Mouse (Mus musculus) bone marrow, adult 2 months (tissue): ENCODE measurements around the gene Sik3. TPM values are rescaled to one million over a fixed set of nuclear protein-coding genes. Genes with fewer than 3 reads are reported as not detected.

Experiments
- H3K27ac ChIP-seq: fragments of 200-500 bp; 2 replicates; pipeline ENCODE4 v1.5.1; 2012; ENCODE audit warnings: low read depth, mild to moderate bottlenecking, control low read depth, inconsistent platforms, low read length; ENCODE audit not compliant: control insufficient read depth, poor library complexity, insufficient read depth
- H3K4me1 ChIP-seq: fragments of 200-500 bp; 2 replicates; pipeline ENCODE4 v1.6.1; 2011; ENCODE audit warnings: low read length; ENCODE audit not compliant: control insufficient read depth, insufficient read depth
- H3K4me3 ChIP-seq: fragments of 200-500 bp; replicated peaks from 2 replicates; pipeline ENCODE3; 2011; ENCODE audit warnings: mild to moderate bottlenecking, low read depth, low read length, control low read depth; ENCODE audit not compliant: control insufficient read depth
- CTCF ChIP-seq: fragments of 200-500 bp; IDR thresholded peaks from 2 replicates; pipeline ENCODE4 v1.5.1; 2011; ENCODE audit warnings: low read length, control low read depth; ENCODE audit not compliant: control insufficient read depth, insufficient read depth
- POLR2A ChIP-seq: fragments of 200-500 bp; IDR thresholded peaks from 2 replicates; pipeline ENCODE4 v1.6.1; 2011; ENCODE audit warnings: low read depth, mild to moderate bottlenecking, control low read depth, low read length, borderline replicate concordance; ENCODE audit not compliant: control insufficient read depth
- WGBS: fragments of 180-500 bp; shearing (Covaris S2); methylation state at CpG from one replicate; pipeline ENCODE4 v1.1.7; 2018; 5-methylcytosine and 5-hydroxymethylcytosine counted together
- polyA plus RNA-seq: library from polyadenylated mRNA; stranded (reverse); fragments of >200 nt; gene quantifications from 2 replicates; pipeline ENCODE4 v1.2.4, GENCODE M21; 2011; ENCODE audit warnings: low replicate concordance; ENCODE audit not compliant: missing spikeins, insufficient read depth, insufficient read length

The Sik3 gene
- polyA plus RNA-seq, 1 experiment: 19.0 TPM

DNA sequence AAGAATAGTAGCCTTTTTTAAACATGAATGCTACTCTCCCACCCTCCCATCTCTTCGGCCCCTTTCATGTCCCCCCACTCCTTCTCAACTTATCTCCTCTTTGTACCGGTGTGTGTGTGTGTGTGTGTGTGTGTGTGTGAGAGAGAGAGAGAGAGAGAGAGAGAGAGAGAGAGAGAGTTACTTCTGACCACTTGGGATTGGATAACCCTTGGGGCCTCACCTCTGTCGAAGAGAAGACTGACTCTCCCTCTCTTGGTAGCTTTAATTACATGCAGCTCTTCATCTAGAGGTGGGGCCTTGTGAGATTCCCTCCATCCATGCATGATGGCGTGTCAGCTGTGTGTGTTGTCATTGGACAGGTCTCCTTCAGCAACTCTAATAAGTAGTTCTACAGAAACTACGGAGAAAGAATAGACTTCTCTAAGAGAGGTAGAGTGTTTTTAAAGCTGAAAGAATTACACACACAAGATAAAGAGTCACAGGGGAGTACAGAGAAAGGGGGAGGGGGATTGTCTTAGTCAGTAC, 162.2 kb downstream of the Sik3 start:
- TF ChIP-seq CTCF: no peak
- TF ChIP-seq POLR2A: no peak
- WGBS: 63% methylated on average over 5 of the region's 5 CpGs
- Histone ChIP-seq H3K4me3 (no peak overlapping the region), H3K27ac (no peak overlapping the region), H3K4me1 (peaks cover 9% of the 10 kb centered on the region)

DNA sequence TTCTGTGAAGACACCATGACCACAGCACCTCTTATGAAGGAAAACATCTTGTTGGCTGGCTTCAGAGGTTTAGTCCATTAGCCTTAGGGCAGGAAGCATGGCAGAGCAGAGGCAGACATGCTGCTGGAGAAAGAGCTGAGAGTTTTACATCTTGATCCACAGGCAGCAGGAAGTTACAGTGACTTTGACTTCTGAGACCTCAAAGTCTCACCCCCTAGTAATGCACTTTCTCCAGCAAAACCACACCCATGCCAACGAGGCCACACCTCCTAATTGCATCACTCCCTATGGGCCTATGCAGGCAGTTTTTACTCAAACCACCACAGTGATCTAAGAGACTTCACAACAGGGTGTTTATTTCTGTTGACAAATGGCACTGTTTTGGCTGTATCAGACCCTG, 162.7 kb downstream of the Sik3 start:
- 0% methylated on average over 1 of the region's 1 CpGs for WGBS
- peak overlapping the region; percentile 23; the same call in 1 of the 2 replicates for H3K27ac ChIP-seq
- TF ChIP-seq CTCF: no peak
- TF ChIP-seq POLR2A: no peak
- H3K4me3 ChIP-seq: no peak overlapping the region
- peaks cover 9% of the 10 kb centered on the region for H3K4me1 ChIP-seq

DNA sequence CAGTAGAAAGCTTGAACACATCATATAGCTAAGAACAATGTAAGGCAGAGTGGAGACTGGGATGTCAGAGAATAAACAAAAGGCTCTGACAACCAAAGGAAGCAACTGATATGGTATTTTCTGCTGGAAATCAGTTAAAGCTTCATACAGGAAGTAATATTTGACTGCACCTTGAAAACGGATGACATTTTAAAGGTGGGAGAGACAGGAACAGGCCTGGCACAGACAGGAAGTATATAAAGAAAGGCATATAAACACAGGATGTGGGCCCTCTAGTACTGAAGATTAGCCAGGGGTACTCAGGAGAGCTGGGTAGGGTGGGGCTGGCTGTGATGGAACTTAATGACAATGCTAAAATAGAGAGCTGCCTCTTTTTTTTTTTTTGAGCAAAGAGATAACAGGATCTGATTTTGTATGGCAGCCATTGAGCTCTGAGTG, 163.3 kb downstream of the Sik3 start:
- TF ChIP-seq CTCF: no peak
- no peak for TF ChIP-seq POLR2A
- peak overlapping the region; percentile 44; the same call in 1 of the 2 replicates for H3K27ac ChIP-seq
- 4% methylated on average over 1 of the region's 1 CpGs for WGBS
- peaks cover 9% of the 10 kb centered on the region for H3K4me1 ChIP-seq
- H3K4me3 ChIP-seq: no peak overlapping the region

DNA sequence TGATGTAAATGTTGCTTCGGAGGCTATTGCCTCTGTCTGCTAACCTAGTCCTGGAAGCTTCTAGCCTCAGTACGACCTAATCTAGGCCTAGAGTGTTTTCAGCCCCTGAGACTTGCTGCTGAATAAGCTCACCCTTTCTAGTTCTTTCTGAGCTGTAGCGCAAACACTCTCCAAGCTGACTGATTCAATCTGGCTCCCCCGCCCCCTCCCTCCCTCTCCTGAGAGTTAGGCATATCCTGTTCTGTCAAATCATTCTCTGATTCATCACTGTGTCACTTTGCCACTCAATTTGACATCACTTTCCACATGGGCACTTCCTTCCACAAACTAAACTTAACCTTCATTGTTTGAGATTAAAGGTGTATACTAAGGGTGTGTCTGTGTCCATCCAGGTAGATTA, 164.0 kb downstream of the Sik3 start:
- Histone ChIP-seq H3K27ac (no peak overlapping the region), H3K4me1 (peaks cover 9% of the 10 kb centered on the region), H3K4me3 (no peak overlapping the region)
- 76% methylated on average over 4 of the region's 4 CpGs for WGBS
- no peak for TF ChIP-seq CTCF
- no peak for TF ChIP-seq POLR2A

DNA sequence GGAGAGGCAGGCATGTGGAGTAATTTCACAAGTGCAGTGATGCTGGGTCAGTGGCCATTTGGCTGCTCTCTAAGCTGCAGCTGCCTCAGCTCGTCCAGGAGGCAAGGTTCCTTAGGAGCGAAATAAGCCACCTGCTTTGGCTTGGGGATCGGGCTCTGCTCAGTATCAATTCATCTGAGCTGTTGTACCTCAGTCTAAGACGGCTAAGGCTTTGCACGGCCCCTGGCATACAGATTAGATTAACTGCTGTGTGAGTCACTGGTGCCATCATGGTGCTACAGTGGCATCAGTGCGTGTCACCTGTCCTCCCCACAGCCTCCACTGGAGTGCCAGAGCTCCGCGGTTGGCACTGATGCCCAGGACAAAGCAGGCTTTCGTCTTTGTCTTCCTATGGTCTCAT, 166.0 kb downstream of the Sik3 start:
- Histone ChIP-seq H3K27ac (no peak overlapping the region), H3K4me3 (no peak overlapping the region), H3K4me1 (peaks cover 6% of the 10 kb centered on the region)
- TF ChIP-seq POLR2A (no peak), CTCF (no peak)
- WGBS: 83% methylated on average over 9 of the region's 9 CpGs

DNA sequence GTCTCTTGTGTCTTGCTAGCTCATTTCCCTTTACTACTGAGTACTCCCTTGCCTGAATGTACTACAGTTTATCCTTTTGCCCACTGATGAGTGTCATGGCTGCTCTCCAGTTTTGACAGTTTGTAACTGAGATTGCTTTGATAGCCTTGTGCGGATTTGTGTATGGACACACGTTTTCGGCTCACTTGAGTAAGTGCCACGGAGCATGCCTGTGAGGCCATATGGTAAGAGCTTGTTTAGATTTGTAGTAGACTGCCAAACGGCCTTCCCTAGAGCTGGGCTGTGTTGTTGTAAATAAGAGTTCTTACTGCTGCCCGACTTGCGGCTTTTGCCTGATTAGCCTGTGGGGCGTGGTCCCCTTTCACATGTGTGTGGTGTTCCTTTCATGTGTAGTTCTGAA, 168.7 kb downstream of the Sik3 start:
- H3K4me1 ChIP-seq: peaks cover 2% of the 10 kb centered on the region
- TF ChIP-seq CTCF (no peak), POLR2A (no peak)
- no peak overlapping the region for H3K4me3 ChIP-seq
- no peak overlapping the region for H3K27ac ChIP-seq
- WGBS: 84% methylated on average over 8 of the region's 8 CpGs

DNA sequence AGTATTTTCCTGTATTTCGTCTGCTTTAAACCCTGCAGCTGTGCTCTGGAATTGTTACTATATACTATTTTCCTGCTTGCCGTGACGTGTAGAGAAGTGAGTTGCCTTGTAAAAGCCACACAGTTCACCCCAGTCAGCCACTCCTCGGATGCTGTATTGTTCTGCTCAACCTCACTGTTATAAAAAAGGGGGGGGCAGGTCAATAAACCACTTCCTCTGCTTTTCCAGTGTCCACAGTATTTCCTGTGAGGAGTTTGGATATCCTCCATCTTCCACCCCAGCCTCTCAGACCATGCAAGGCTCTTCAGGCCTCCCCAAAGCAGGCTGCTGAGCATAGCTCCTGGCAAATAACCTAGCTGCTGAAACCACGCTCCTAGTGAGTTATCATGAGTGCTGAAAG, 171.9 kb downstream of the Sik3 start:
- Histone ChIP-seq H3K4me3 (no peak overlapping the region), H3K4me1 (peaks cover 2% of the 10 kb centered on the region), H3K27ac (no peak overlapping the region)
- TF ChIP-seq POLR2A: no peak
- TF ChIP-seq CTCF: no peak
- 69% methylated on average over 5 of the region's 5 CpGs for WGBS

DNA sequence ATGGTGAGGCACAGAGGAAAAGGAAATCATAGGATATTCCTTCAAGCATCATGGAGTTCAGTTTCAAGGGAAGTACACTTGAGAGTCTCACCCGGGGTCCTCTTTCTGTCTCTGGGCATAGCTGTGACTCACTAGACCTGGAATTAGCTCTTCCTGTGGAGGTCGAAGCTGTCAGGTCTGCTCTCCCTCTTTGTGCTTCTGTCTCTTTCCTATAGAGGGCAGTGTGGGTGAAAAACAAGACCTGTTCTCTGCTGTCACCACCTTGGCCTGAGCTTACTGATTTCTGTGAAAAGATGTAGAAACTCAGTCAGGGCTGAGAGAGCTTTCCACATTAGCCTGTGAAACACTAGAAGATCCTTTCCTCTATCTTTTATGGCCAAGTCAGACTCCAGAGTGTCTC, 172.6 kb downstream of the Sik3 start:
- TF ChIP-seq CTCF (peak; percentile 18; the same call in 1 of the 2 replicates), POLR2A (no peak)
- Histone ChIP-seq H3K4me3 (no peak overlapping the region), H3K27ac (no peak overlapping the region), H3K4me1 (no peaks in the 10 kb centered on the region)
- 3% methylated on average over 2 of the region's 2 CpGs for WGBS

DNA sequence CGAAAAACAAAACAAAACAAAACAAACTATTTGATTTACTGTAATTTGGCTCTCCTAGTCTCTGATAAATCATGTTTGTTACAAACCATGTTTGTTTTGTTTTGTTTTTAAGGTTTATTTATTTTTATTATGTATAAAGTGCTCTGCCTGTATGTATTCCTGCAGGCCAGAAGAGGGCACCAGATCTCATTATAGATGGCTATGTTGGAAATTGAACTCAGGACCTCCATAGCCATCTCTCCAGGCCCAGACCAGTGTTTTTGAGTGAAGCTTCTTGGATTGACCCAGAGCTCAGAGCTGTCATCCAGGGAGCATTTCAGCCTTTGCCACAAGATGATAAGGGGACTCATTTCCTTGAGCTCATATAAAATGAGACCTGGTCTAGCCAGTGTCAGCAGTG, 173.8 kb downstream of the Sik3 start:
- H3K27ac ChIP-seq: no peak overlapping the region
- 93% methylated on average over 1 of the region's 1 CpGs for WGBS
- no peaks in the 10 kb centered on the region for H3K4me1 ChIP-seq
- H3K4me3 ChIP-seq: no peak overlapping the region
- TF ChIP-seq CTCF (no peak), POLR2A (no peak)
